Mouse (Mus musculus) bone marrow macrophage, adult 2 months (primary cell): ENCODE measurements around the gene Cox6a1.

Source experiments
- CTCF ChIP-seq: IDR thresholded peaks from 2 replicates; pipeline ENCODE4 v1.5.1; 2012; ENCODE audit warnings: low read depth, mild to moderate bottlenecking, low read length, moderate library complexity
- POLR2A ChIP-seq: IDR thresholded peaks from 2 replicates; pipeline ENCODE4 v1.6.1; 2012; ENCODE audit warnings: mild to moderate bottlenecking, low read depth, low read length, borderline replicate concordance

DNA sequence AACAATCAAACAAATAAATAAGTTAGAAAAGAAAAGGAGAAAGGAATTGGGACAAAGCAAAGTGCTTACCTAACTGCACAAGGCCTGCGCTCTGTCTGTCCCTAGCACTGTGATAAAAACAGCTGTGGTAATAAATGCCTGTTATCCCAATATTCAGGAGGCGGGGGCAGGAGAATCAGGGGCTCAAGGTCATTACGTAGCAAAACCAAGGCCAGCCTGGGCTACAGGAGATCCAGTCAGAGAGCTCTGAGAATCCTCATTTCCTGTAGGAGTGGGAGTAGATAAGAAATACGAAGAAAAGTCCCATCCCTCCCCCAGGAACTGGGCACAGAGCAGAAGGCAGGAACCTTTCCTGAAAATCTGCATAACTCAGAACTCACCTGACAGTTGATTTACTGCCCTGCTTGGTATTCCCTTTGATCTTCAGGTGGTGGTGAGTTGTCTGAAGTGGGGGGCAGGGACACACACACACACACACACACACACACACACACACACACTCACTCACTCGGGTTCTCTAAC is 11.1 kb upstream of the Cox6a1 start:
- TF ChIP-seq POLR2A (no peak), CTCF (no peak)
